Mouse (Mus musculus): ENCODE measurements around the gene A030014E15Rik.

GRCm38 (mm10) chr1:82905886-82906285 lies 18.8 kb upstream of the A030014E15Rik start:
- no peak for TF ChIP-seq NRF1 (IDR thresholded peaks at IDR 0.05; ENCODE audit: low read depth, low read length)
- TF ChIP-seq CTCF (conservative IDR thresholded peaks at IDR 0.05 in 1 of 2, IDR thresholded peaks at IDR 0.05 in 1 of 2; ENCODE audit: low read depth in 2 of 2, low read length in 2 of 2): no peak
- TF ChIP-seq ZNF384 (IDR thresholded peaks at IDR 0.05; ENCODE audit: low read depth, low read length): no peak
- no peak for TF ChIP-seq CHD1 (IDR thresholded peaks at IDR 0.05; ENCODE audit: low read depth, low read length)
- no peak for TF ChIP-seq TBP (conservative IDR thresholded peaks at IDR 0.05; ENCODE audit: low read depth, low read length)
- TF ChIP-seq POLR2A (IDR thresholded peaks at IDR 0.05; ENCODE audit: low read depth, low read length): no peak
- no peak for TF ChIP-seq ZC3H11A (IDR thresholded peaks at IDR 0.05; ENCODE audit: low read depth, low read length)
- TF ChIP-seq EP300 (IDR thresholded peaks at IDR 0.05; ENCODE audit: low read length): no peak
